Mouse (Mus musculus): ENCODE results near the gene Cend1. TPM values are rescaled to one million over a fixed set of nuclear protein-coding genes. Genes with fewer than 3 reads are reported as not detected.

The Cend1 gene
- polyA plus RNA-seq (2011; ENCODE audit: insufficient read depth, insufficient read length, low replicate concordance, missing spikeins): 3.4 TPM in 1 of 2 replicates, not detected in the other

DNA sequence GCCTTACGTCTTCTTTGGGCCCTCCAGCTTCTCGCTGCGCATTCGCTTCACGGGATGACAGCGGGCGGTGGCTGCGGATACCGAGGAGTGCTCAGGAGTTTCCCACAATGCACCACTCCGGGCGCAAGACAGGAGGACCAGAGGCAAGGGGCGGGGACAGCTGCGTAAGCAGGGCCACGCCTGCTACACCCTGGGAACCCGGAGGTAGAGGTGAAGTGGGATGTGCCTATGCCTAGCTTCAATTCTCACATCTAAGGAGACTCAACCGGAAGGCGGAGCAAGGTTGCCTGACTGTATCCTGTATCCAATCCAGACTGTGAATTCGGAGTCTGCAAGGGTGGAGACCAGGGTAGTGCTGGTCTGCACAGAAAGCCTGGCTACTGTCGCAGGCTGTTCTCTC, at the start of gene Cend1:
Cend1 (minus strand) TSS at position 182 of the 400 bp plus-strand sequence.
- no peak within 1 kb of the TSS for H3K27ac ChIP-seq (ENCODE audit: control insufficient read depth, insufficient read depth, low read depth, low read length, poor library complexity)
- 69% methylated on average over 19 of the region's 19 CpGs for WGBS
- no peak within 1 kb of the TSS for H3K4me3 ChIP-seq (replicated peaks; ENCODE audit: control insufficient read depth, low read depth, low read length)
- H3K4me1 ChIP-seq (ENCODE audit: control insufficient read depth, insufficient read depth, low read length): no peaks in the 10 kb centered on the region; the same call in 1 of the 2 replicates
- no peak for TF ChIP-seq POLR2A (IDR thresholded peaks at IDR 0.05; ENCODE audit: borderline replicate concordance, control insufficient read depth, low read depth, low read length)
- TF ChIP-seq CTCF (IDR thresholded peaks at IDR 0.05; ENCODE audit: control insufficient read depth, insufficient read depth, low read length): no peak

DNA sequence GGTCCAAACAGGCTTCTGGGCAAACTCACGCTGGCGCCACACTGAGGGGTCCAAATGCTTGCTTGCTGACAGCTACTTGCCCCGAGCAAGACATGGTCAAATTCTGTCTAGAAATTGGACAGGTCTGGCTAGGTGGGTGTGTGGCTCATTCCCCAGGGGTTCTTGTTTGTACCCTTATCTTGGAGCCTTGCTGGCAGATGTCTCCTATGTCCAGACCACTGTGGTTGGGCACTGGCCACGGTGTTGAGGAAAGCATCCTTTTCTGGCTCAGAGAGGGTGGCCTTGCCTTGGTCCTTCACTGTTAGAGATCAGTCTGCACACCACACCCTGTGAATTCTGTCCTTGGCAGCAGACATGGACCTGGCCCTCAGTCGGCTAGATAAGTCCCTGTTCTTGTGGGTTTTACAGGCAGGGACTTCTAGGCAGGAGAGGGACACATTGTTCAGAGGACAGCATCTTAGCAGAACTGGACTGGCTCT, 49.0 kb upstream of the Cend1 start:
- Histone ChIP-seq H3K27ac (ENCODE audit: control insufficient read depth, insufficient read depth, low read depth, low read length, poor library complexity) (0 out of 2 replicates have a peak overlapping the region, but pooled peaks have one; percentile 6), H3K4me1 (ENCODE audit: control insufficient read depth, insufficient read depth, low read length) (peaks cover 9% of the 10 kb centered on the region), H3K4me3 (replicated peaks; ENCODE audit: control insufficient read depth, low read depth, low read length) (no peak overlapping the region)
- no peak for TF ChIP-seq POLR2A (IDR thresholded peaks at IDR 0.05; ENCODE audit: borderline replicate concordance, control insufficient read depth, low read depth, low read length)
- no peak for TF ChIP-seq CTCF (IDR thresholded peaks at IDR 0.05; ENCODE audit: control insufficient read depth, insufficient read depth, low read length)
- 9% methylated on average over 5 of the region's 5 CpGs for WGBS

DNA sequence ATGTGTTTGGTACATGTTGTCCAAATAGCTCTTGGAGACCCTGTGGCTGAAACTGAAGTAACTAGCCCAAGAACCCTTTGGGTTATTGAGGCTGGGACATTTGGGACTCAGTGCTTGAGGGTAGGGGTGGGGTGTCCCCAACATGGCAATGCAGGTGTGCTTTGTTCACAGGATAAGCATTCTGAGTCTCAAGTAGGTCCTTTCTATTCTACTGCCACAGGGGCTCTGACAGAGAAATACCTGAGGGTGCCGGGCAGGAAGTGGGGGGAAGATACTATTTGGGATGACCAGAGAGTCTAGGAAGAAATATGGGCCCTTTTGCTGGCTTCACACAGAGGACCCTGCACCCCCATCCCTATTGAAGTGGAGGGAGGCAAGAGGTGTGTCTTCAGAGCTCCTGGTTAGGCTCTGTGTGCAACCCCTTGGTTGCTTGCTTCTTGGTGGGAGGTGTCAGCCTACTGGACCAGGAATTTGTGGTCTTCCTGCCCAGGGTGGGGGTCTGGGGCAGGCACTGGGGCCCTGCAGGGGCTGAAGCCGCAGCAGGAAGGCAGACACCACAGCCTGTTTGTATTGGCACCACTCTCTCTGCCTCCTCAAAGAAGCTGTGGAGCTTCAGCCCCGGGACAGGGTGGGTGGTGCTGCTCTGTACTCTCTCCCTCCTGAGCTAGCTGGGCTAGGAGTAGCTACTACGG, 48.4 kb upstream of the Cend1 start:
- H3K27ac ChIP-seq (ENCODE audit: control insufficient read depth, insufficient read depth, low read depth, low read length, poor library complexity): 0 out of 2 replicates have a peak overlapping the region, but pooled peaks have one; percentile 6

DNA sequence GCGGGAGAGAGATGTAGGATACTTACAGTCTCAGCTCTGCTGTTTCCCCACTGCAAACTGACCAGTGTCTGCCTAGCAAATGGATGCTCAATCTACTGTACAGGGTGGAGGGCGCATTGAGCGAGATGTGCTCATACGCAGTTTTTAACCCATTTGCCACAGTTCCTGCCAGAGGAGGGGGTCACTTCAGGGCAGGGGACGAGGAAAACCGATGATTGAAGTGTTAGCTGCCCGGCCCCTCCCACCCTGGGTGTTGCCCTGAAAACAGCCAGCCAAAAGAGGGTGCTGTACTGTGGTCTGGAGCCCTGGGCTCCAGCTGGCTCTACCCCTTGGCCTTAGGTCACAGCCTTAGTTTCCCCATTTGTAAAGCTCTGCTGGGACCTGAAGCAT, 47.7 kb upstream of the Cend1 start:
- Histone ChIP-seq H3K4me3 (replicated peaks; ENCODE audit: control insufficient read depth, low read depth, low read length) (peak overlapping the region; percentile 2), H3K4me1 (ENCODE audit: control insufficient read depth, insufficient read depth, low read length) (peaks cover 9% of the 10 kb centered on the region), H3K27ac (ENCODE audit: control insufficient read depth, insufficient read depth, low read depth, low read length, poor library complexity) (peak overlapping the region; percentile 46)
- no peak for TF ChIP-seq POLR2A (IDR thresholded peaks at IDR 0.05; ENCODE audit: borderline replicate concordance, control insufficient read depth, low read depth, low read length)
- no peak for TF ChIP-seq CTCF (IDR thresholded peaks at IDR 0.05; ENCODE audit: control insufficient read depth, insufficient read depth, low read length)
- 3% methylated on average over 7 of the region's 7 CpGs for WGBS

More for the DNA sequence above, 48.4 kb upstream of the Cend1 start:
- WGBS: 3% methylated on average over 4 of the region's 4 CpGs
- TF ChIP-seq POLR2A (IDR thresholded peaks at IDR 0.05; ENCODE audit: borderline replicate concordance, control insufficient read depth, low read depth, low read length) (no peak), CTCF (IDR thresholded peaks at IDR 0.05; ENCODE audit: control insufficient read depth, insufficient read depth, low read length) (no peak)
- H3K4me1 ChIP-seq (ENCODE audit: control insufficient read depth, insufficient read depth, low read length): peaks cover 9% of the 10 kb centered on the region
- no peak overlapping the region for H3K4me3 ChIP-seq (replicated peaks; ENCODE audit: control insufficient read depth, low read depth, low read length)

DNA sequence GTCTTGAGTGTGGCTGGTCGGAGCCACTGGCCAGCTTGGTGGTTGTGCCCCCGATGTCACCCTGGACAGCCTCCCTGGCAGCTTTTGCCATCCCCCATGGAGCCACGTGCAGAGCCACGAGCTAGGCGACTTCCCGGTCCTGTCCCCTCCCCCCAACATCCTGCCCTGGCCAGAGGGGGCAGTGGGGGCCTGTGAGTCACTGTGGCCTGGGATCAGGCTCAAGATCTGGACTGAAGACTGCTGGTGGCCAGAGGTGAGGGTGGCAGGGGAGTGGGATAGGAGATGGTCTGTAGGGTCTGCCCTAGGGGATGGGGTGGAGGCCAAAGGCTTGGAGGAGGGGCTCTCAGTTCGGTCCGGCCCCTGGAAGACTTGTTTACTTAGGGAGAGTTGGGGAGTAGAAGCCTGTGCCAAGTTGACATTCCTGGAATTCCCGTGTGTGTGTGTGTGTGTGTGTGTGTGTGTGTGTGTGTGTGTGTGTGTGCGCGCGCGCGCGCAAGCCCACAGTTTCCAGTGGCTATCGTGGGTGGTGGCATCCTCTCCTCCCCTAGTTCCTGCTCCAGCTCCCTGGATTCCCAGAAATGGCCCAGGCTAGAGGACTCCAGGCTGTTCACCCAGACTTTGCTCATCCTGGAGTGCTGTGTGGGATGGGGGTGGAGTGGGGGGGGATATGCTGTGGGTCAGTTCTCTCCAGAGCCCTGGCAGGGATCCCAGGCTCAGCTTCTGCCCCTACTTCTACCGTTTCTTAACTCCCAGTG, 47.1 kb upstream of the Cend1 start:
- H3K4me1 ChIP-seq (ENCODE audit: control insufficient read depth, insufficient read depth, low read length): peaks cover 9% of the 10 kb centered on the region

DNA sequence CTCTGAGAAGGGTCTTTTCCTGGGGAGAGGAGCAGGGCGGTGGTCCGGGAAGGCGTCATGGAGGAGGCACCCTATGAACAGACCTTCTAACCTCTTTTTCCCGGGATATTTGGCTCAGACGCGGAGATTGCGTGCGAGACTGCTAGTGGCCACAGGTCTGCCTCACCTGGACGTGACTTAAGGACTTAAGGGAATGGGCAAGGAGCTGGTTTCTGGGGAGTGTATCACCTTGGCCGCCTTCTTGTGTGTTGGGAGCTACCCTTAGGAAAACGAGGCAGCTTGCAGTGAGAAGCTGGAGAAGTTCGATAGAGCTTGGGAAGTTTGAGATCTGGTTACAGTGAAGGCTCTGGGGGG, 46.5 kb upstream of the Cend1 start:
- H3K4me3 ChIP-seq (replicated peaks; ENCODE audit: control insufficient read depth, low read depth, low read length): peak overlapping the region; percentile 77
- TF ChIP-seq POLR2A (IDR thresholded peaks at IDR 0.05; ENCODE audit: borderline replicate concordance, control insufficient read depth, low read depth, low read length) (no peak), CTCF (IDR thresholded peaks at IDR 0.05; ENCODE audit: control insufficient read depth, insufficient read depth, low read length) (no peak)
- peaks cover 7% of the 10 kb centered on the region for H3K4me1 ChIP-seq (ENCODE audit: control insufficient read depth, insufficient read depth, low read length)
- under 1% methylated on average over 12 of the region's 12 CpGs for WGBS
- H3K27ac ChIP-seq (ENCODE audit: control insufficient read depth, insufficient read depth, low read depth, low read length, poor library complexity): peak overlapping the region; percentile 80; the same call in 1 of the 2 replicates

More for the DNA sequence above, 47.1 kb upstream of the Cend1 start:
- under 1% methylated on average over 17 of the region's 17 CpGs for WGBS
- Histone ChIP-seq H3K4me3 (replicated peaks; ENCODE audit: control insufficient read depth, low read depth, low read length) (peak overlapping the region; percentile 55), H3K27ac (ENCODE audit: control insufficient read depth, insufficient read depth, low read depth, low read length, poor library complexity) (peak overlapping the region; percentile 46)
- TF ChIP-seq CTCF (IDR thresholded peaks at IDR 0.05; ENCODE audit: control insufficient read depth, insufficient read depth, low read length) (no peak), POLR2A (IDR thresholded peaks at IDR 0.05; ENCODE audit: borderline replicate concordance, control insufficient read depth, low read depth, low read length) (no peak)

DNA sequence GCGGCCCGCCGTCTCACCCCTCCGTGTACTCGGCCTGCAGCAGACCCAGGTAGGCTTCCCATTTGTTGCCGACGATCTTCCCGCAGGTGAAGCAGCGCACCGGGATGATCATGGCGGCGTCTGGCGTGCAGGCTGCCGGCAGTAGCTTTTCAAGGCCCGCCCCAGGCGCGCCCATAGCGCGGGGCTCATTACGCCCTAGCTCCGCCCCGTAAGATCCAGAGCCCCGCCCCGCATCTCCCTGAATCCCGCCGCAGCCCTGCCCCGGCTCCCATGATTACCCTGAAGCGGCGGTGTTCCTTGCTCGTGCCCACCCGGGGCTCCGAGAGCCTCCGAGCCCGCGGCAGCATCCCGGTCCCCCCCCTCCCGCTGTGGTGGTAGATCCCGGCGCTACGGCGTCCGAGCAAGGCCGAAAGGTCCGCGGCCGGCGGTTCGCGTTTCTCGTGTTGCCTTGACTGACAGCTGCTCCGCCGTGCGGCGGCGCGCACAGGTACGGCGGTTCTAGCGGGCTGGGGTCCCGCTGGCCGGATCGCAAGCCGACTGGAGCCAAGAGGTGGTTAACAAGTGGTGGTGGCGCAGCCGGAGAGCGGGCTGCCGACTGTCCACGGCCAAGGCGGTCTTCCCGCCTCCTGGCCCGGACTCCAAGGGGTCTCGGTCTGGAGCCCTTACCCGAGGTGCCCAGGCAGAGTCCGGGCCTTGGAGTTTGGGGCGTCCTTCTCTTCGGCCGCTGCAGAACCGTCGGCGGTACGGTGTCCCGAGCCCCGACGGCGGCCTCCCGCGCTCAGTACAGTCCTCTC, 45.9 kb upstream of the Cend1 start, which contains the start of the genes Polr2l and Tspan4:
Polr2l (minus strand) TSS at position 122 of the 794 bp plus-strand sequence.
Tspan4 (plus strand) TSS at position 230 of the 794 bp plus-strand sequence.
- TF ChIP-seq POLR2A (IDR thresholded peaks at IDR 0.05; ENCODE audit: borderline replicate concordance, control insufficient read depth, low read depth, low read length): peak; percentile 71; the same call in 1 of the 2 replicates
- no peak for TF ChIP-seq CTCF (IDR thresholded peaks at IDR 0.05; ENCODE audit: control insufficient read depth, insufficient read depth, low read length)
- Histone ChIP-seq H3K27ac (ENCODE audit: control insufficient read depth, insufficient read depth, low read depth, low read length, poor library complexity) (peak within 1 kb of the TSS; percentile 80), H3K4me1 (ENCODE audit: control insufficient read depth, insufficient read depth, low read length) (peaks cover 7% of the 10 kb centered on the region), H3K4me3 (replicated peaks; ENCODE audit: control insufficient read depth, low read depth, low read length) (peak within 1 kb of the TSS; percentile 77)
- WGBS: under 1% methylated on average over 87 of the region's 87 CpGs
